Mouse (Mus musculus) liver, adult 2 months (tissue): ENCODE data around the gene 0610040J01Rik.

ENCODE experiments used
- CTCF ChIP-seq: fragments of 200-500 bp; IDR thresholded peaks from 2 replicates; pipeline ENCODE4 v1.5.1; 2011; ENCODE audit warnings: low read depth, low read length, control low read depth
- POLR2A ChIP-seq: fragments of 200-500 bp; IDR thresholded peaks from 2 replicates; pipeline ENCODE4 v1.6.1; 2011; ENCODE audit warnings: low read length, control low read depth; ENCODE audit not compliant: insufficient read depth; ENCODE audit errors: extremely low read depth

GRCm38 (mm10) chr5:63847080-63847479, 34.9 kb downstream of the 0610040J01Rik start:
- TF ChIP-seq POLR2A (no peak), CTCF (no peak)
